Mouse (Mus musculus): Measurements from ENCODE around the gene Fbxw11. TPM values are rescaled to one million over a fixed set of nuclear protein-coding genes. Genes with fewer than 3 reads are reported as not detected.

Gene Fbxw11
- polyA plus RNA-seq, 1 experiment from 2014 or later, result 120 TPM

GRCm38 (mm10) chr11:32704241-32704890, 61.8 kb downstream of the Fbxw11 start:
- ATAC-seq (ENCODE audit: low FRiP score, low TSS enrichment) (no peak), DNase-seq (no peak)

GRCm38 (mm10) chr11:32706406-32706993, 64.0 kb downstream of the Fbxw11 start:
- Histone ChIP-seq H3K27me3 (ENCODE audit: control insufficient read depth, insufficient read depth, low read length) (no peaks in the 10 kb centered on the region), H3K4me3 (replicated peaks; ENCODE audit: low read depth, low read length) (no peak overlapping the region), H3K4me1 (ENCODE audit: control insufficient read depth, insufficient read depth, low read length) (no peaks in the 10 kb centered on the region), H3K9ac (replicated peaks; ENCODE audit: low read length) (no peak overlapping the region), H3K27ac (replicated peaks; ENCODE audit: low read depth, low read length) (no peak overlapping the region), H3K9me3 (ENCODE audit: control insufficient read depth, low read length) (no peaks in the 10 kb centered on the region), H3K36me3 (ENCODE audit: control insufficient read depth, insufficient read depth, low read length) (no peaks in the 10 kb centered on the region), H3K4me2 (ENCODE audit: low read length) (no peak overlapping the region)
- DNase-seq, result no peak
- no peak for ATAC-seq (ENCODE audit: low FRiP score, low TSS enrichment)
- WGBS, result 93% methylated on average over 4 of the region's 4 CpGs

More at GRCm38 (mm10) chr11:32704241-32704890, 61.8 kb downstream of the Fbxw11 start:
- Histone ChIP-seq H3K27me3 (ENCODE audit: control insufficient read depth, insufficient read depth, low read length) (no peaks in the 10 kb centered on the region), H3K4me1 (ENCODE audit: control insufficient read depth, insufficient read depth, low read length) (no peaks in the 10 kb centered on the region), H3K9me3 (ENCODE audit: control insufficient read depth, low read length) (no peaks in the 10 kb centered on the region), H3K9ac (replicated peaks; ENCODE audit: low read length) (no peak overlapping the region), H3K4me2 (ENCODE audit: low read length) (no peak overlapping the region), H3K36me3 (ENCODE audit: control insufficient read depth, insufficient read depth, low read length) (no peaks in the 10 kb centered on the region), H3K27ac (replicated peaks; ENCODE audit: low read depth, low read length) (no peak overlapping the region), H3K4me3 (replicated peaks; ENCODE audit: low read depth, low read length) (no peak overlapping the region)
- 79% methylated on average over 6 of the region's 6 CpGs for WGBS

- Histone ChIP-seq H3K4me2 (ENCODE audit: low read length) (no peak overlapping the region), H3K4me3 (replicated peaks; ENCODE audit: low read depth, low read length) (no peak overlapping the region), H3K27me3 (ENCODE audit: control insufficient read depth, insufficient read depth, low read length) (no peaks in the 10 kb centered on the region), H3K9ac (replicated peaks; ENCODE audit: low read length) (no peak overlapping the region), H3K36me3 (ENCODE audit: control insufficient read depth, insufficient read depth, low read length) (peaks cover 9% of the 10 kb centered on the region; the same call in 1 of the 2 replicates), H3K9me3 (ENCODE audit: control insufficient read depth, low read length) (no peaks in the 10 kb centered on the region), H3K4me1 (ENCODE audit: control insufficient read depth, insufficient read depth, low read length) (no peaks in the 10 kb centered on the region), H3K27ac (replicated peaks; ENCODE audit: low read depth, low read length) (no peak overlapping the region)
- ATAC-seq (ENCODE audit: low FRiP score, low TSS enrichment) (no peak), DNase-seq (no peak)
- WGBS, result 74% methylated on average over 3 of the region's 3 CpGs
Measured at GRCm38 (mm10) chr11:32707481-32707880, 65.0 kb downstream of the Fbxw11 start.

DNA sequence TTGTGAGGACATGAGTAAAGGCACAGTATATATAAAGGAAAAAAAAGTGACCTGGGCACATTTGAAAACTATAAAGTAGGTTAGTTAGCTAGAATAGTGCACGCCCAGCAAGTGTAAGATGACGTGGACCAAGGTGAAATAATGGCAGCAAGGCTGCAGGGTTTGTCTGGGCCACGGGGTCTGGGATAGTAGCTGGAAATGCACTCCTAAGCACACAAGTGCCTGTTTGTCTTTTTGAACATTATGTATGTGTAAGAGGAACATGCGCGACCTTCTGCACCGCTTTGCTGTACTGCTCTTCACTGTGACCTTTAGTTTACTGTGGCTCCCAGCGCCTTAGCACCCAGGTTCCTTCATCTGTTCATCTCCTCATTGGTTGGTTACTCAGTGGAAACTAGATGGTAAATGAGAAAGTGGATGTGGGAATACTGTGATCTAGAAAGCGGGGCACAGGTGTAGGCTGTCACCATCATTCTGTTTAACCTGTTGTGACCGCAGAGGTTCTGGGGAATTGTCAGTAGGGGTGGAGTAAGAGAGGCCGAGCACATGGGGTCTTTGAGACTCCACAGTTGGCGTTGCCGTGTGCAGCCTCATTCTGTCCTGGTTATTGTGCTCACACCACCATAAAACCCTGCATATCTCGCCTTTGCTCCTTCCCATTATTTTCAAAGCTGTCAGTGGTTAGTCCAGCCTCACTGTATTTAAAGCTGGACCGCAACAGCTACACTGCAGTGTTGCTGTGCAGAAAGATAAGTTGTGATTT, 66.4 kb downstream of the Fbxw11 start:
- no peak for ATAC-seq (ENCODE audit: low FRiP score, low TSS enrichment)
- H3K27ac ChIP-seq (replicated peaks; ENCODE audit: low read depth, low read length), result no peak overlapping the region
- 78% methylated on average over 14 of the region's 14 CpGs for WGBS

GRCm38 (mm10) chr11:32709563-32709962, 67.0 kb downstream of the Fbxw11 start:
- H3K4me3 ChIP-seq (replicated peaks; ENCODE audit: low read depth, low read length), result no peak overlapping the region
- ATAC-seq (ENCODE audit: low FRiP score, low TSS enrichment) (no peak), DNase-seq (peak; percentile 87)
- no peak overlapping the region for H3K9ac ChIP-seq (replicated peaks; ENCODE audit: low read length)
- H3K4me2 ChIP-seq (ENCODE audit: low read length), result no peak overlapping the region
- no peaks in the 10 kb centered on the region for H3K9me3 ChIP-seq (ENCODE audit: control insufficient read depth, low read length)
- no peaks in the 10 kb centered on the region for H3K4me1 ChIP-seq (ENCODE audit: control insufficient read depth, insufficient read depth, low read length)
- peaks cover 10% of the 10 kb centered on the region for H3K36me3 ChIP-seq (ENCODE audit: control insufficient read depth, insufficient read depth, low read length)
- H3K27ac ChIP-seq (replicated peaks; ENCODE audit: low read depth, low read length), result no peak overlapping the region
- 17% methylated on average over 1 of the region's 1 CpGs for WGBS
- no peaks in the 10 kb centered on the region for H3K27me3 ChIP-seq (ENCODE audit: control insufficient read depth, insufficient read depth, low read length)

More for the DNA sequence above, 66.4 kb downstream of the Fbxw11 start:
- no peak for DNase-seq
- Histone ChIP-seq H3K4me3 (replicated peaks; ENCODE audit: low read depth, low read length) (no peak overlapping the region), H3K4me1 (ENCODE audit: control insufficient read depth, insufficient read depth, low read length) (no peaks in the 10 kb centered on the region), H3K9me3 (ENCODE audit: control insufficient read depth, low read length) (no peaks in the 10 kb centered on the region), H3K4me2 (ENCODE audit: low read length) (no peak overlapping the region), H3K27me3 (ENCODE audit: control insufficient read depth, insufficient read depth, low read length) (no peaks in the 10 kb centered on the region), H3K9ac (replicated peaks; ENCODE audit: low read length) (no peak overlapping the region), H3K36me3 (ENCODE audit: control insufficient read depth, insufficient read depth, low read length) (peaks cover 9% of the 10 kb centered on the region)

DNA sequence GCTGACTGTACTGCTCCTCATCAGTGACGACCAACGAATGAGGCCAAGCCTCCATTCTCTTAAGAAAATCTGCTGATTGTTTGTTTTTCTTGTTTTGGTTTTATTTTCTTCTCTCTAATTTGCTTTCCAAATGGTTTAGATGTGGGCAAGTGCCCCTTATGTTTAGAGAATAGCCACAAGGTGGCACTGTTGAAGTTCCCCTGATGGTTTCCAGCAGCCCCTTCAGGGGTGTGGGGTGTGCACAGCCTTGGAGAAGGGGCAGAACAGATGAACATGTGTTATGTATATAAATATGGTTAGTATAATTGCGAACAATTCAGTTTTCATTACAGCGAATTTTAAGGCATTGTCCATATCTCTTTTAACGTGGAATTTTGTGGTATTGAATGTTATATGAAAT, 71.7 kb downstream of the Fbxw11 start:
- H3K27ac ChIP-seq (replicated peaks; ENCODE audit: low read depth, low read length), result no peak overlapping the region
- WGBS, result 72% methylated on average over 5 of the region's 5 CpGs
- peak; percentile 76 for DNase-seq

GRCm38 (mm10) chr11:32714896-32715295, 72.4 kb downstream of the Fbxw11 start:
- Histone ChIP-seq H3K27ac (replicated peaks; ENCODE audit: low read depth, low read length) (no peak overlapping the region), H3K4me2 (ENCODE audit: low read length) (no peak overlapping the region), H3K4me3 (replicated peaks; ENCODE audit: low read depth, low read length) (no peak overlapping the region), H3K9me3 (ENCODE audit: control insufficient read depth, low read length) (no peaks in the 10 kb centered on the region), H3K4me1 (ENCODE audit: control insufficient read depth, insufficient read depth, low read length) (0 out of 2 replicates have a peak, but pooled peaks cover 2% of the 10 kb centered on the region), H3K9ac (replicated peaks; ENCODE audit: low read length) (no peak overlapping the region), H3K27me3 (ENCODE audit: control insufficient read depth, insufficient read depth, low read length) (no peaks in the 10 kb centered on the region), H3K36me3 (ENCODE audit: control insufficient read depth, insufficient read depth, low read length) (peaks cover 11% of the 10 kb centered on the region)
- DNase-seq, result no peak
- no peak for ATAC-seq (ENCODE audit: low FRiP score, low TSS enrichment)
- 96% methylated on average over 2 of the region's 2 CpGs for WGBS

More for the DNA sequence above, 71.7 kb downstream of the Fbxw11 start:
- Histone ChIP-seq H3K36me3 (ENCODE audit: control insufficient read depth, insufficient read depth, low read length) (peaks cover 11% of the 10 kb centered on the region), H3K4me2 (ENCODE audit: low read length) (no peak overlapping the region), H3K4me3 (replicated peaks; ENCODE audit: low read depth, low read length) (no peak overlapping the region), H3K9ac (replicated peaks; ENCODE audit: low read length) (no peak overlapping the region), H3K9me3 (ENCODE audit: control insufficient read depth, low read length) (no peaks in the 10 kb centered on the region), H3K4me1 (ENCODE audit: control insufficient read depth, insufficient read depth, low read length) (0 out of 2 replicates have a peak, but pooled peaks cover 2% of the 10 kb centered on the region), H3K27me3 (ENCODE audit: control insufficient read depth, insufficient read depth, low read length) (no peaks in the 10 kb centered on the region)
- no peak for ATAC-seq (ENCODE audit: low FRiP score, low TSS enrichment)

- no peak for DNase-seq
- WGBS, result 96% methylated on average over 6 of the region's 6 CpGs
- ATAC-seq (ENCODE audit: low FRiP score, low TSS enrichment), result no peak
Measured at GRCm38 (mm10) chr11:32715495-32715894, 73.0 kb downstream of the Fbxw11 start.

More at GRCm38 (mm10) chr11:32715495-32715894, 73.0 kb downstream of the Fbxw11 start:
- Histone ChIP-seq H3K4me1 (ENCODE audit: control insufficient read depth, insufficient read depth, low read length) (0 out of 2 replicates have a peak, but pooled peaks cover 2% of the 10 kb centered on the region), H3K9me3 (ENCODE audit: control insufficient read depth, low read length) (no peaks in the 10 kb centered on the region), H3K36me3 (ENCODE audit: control insufficient read depth, insufficient read depth, low read length) (peaks cover 11% of the 10 kb centered on the region), H3K27ac (replicated peaks; ENCODE audit: low read depth, low read length) (no peak overlapping the region), H3K27me3 (ENCODE audit: control insufficient read depth, insufficient read depth, low read length) (no peaks in the 10 kb centered on the region), H3K4me2 (ENCODE audit: low read length) (no peak overlapping the region), H3K9ac (replicated peaks; ENCODE audit: low read length) (no peak overlapping the region), H3K4me3 (replicated peaks; ENCODE audit: low read depth, low read length) (no peak overlapping the region)

All from midbrain, embryonic 14.5 days (tissue).